Mouse (Mus musculus): ENCODE results near the gene Pbx4. TPM values are rescaled to one million over a fixed set of nuclear protein-coding genes. Genes with fewer than 3 reads are reported as not detected.
A peak's percentile ranks its signal among the peaks of the same experiment; 100 is the strongest.

Gene Pbx4
- total and polyA plus RNA-seq, 2 experiments from 2014 or later = 38.8 to 92.8 TPM

DNA sequence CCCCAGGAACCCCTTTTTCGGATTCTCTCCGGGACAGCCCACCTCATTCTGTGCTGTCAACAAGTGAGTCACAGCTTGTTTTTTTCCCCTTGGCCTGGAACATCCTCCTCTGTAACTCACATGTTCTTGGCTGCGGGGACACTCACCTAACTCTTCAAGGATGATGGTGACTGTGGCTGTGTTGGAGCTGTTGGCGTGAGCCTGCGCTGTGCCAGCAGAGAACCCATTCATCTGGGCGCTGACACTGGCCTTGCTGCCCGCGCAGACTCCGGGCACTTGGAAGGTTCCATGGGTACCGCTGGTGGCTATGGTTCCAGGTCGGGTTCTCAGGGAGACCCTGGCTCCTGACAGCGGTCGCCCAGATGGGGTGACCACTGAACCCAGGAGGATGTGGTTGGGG is 51.9 kb downstream of the Pbx4 start:
- ATAC-seq (no peak), DNase-seq (no peak)
- Histone ChIP-seq H3K4me3 (ENCODE audit: low read depth, low read length) (no peak overlapping the region), H3K36me3 (ENCODE audit: insufficient read depth) (no peaks in the 10 kb centered on the region), H3K4me2 (ENCODE audit: low read depth) (no peak overlapping the region), H3K27ac (ENCODE audit: low read depth, low read length) (no peak overlapping the region), H3K4me1 (ENCODE audit: insufficient read depth) (0 out of 2 replicates have a peak, but pooled peaks cover 6% of the 10 kb centered on the region), H3K27me3 (ENCODE audit: insufficient read depth, low read length) (peaks cover 79% of the 10 kb centered on the region), H3K9me3 (ENCODE audit: low read length) (no peaks in the 10 kb centered on the region), H3K9ac (no peak overlapping the region)
- 60% methylated on average over 13 of the region's 13 CpGs for WGBS
- TF ChIP-seq CTCF (IDR thresholded peaks at IDR 0.05; ENCODE audit: low read depth) = no peak

DNA sequence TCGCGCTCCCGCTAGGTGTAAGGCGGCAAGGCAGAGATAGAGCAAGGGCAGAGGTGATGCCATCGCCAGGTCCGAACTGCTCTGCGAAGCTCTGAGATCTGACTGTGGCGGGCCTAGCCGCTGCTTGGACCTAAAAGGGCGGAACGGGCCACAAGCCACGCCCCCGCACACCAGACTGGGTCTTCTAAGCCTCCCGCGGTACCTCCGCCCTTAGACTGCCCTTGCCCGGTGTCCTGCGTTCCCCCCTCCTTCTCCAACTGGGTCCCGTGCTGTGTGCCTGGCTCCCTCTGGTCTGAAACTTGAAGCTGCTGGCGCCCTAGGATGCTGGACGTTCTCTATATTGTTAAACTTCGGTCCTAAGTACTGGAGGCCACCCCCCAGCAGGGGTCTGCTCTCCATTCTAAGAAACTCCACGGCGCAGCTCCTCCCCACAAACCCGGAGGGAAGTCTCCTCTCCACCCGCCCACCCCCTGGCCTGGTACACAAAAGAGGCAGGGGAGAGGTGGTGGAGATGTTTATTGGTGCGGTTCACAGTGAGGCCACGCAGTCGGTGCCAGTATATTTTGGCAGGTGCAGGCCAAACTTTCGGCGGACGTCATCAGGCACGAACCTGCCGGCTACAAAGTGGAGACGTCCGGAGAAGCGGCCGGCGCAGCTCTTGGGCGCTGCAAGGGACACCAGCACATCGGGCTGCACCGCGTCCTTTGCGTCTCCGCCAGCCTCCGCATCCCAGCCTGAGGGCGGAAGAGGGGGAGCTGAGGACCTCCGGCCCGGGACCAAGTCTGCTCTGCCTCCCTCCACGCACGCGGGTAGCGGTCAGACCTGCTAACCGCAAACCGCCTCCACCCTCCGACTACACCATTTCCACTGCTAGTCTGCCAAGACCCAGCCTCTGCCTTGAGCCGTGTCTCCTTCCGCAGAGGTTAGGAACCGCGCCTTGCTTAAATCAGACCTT is 55.3 kb downstream of the Pbx4 start, which contains the start of gene Cilp2:
Gene Cilp2, minus strand, starts transcription at position 399 of the 955 bp plus-strand sequence.
- H3K4me2 ChIP-seq (ENCODE audit: low read depth) = peak within 1 kb of the TSS; percentile 46
- peak within 1 kb of the TSS; percentile 23 for H3K4me3 ChIP-seq (ENCODE audit: low read depth, low read length)
- WGBS = 1% methylated on average over 57 of the region's 60 CpGs
- no peaks in the 10 kb centered on the region for H3K9me3 ChIP-seq (ENCODE audit: low read length)
- H3K36me3 ChIP-seq (ENCODE audit: insufficient read depth) = peaks cover 3% of the 10 kb centered on the region
- H3K9ac ChIP-seq = 0 out of 2 replicates have a peak within 1 kb of the TSS, but pooled peaks have one; percentile 22
- TF ChIP-seq CTCF (IDR thresholded peaks at IDR 0.05; ENCODE audit: low read depth) = no peak
- H3K27me3 ChIP-seq (ENCODE audit: insufficient read depth, low read length) = peaks cover 68% of the 10 kb centered on the region
- H3K27ac ChIP-seq (ENCODE audit: low read depth, low read length) = no peak within 1 kb of the TSS
- H3K4me1 ChIP-seq (ENCODE audit: insufficient read depth) = no peaks in the 10 kb centered on the region
- DNase-seq = peak; percentile 16
- ATAC-seq = peak; percentile 16; the same call in 1 of the 2 replicates

DNA sequence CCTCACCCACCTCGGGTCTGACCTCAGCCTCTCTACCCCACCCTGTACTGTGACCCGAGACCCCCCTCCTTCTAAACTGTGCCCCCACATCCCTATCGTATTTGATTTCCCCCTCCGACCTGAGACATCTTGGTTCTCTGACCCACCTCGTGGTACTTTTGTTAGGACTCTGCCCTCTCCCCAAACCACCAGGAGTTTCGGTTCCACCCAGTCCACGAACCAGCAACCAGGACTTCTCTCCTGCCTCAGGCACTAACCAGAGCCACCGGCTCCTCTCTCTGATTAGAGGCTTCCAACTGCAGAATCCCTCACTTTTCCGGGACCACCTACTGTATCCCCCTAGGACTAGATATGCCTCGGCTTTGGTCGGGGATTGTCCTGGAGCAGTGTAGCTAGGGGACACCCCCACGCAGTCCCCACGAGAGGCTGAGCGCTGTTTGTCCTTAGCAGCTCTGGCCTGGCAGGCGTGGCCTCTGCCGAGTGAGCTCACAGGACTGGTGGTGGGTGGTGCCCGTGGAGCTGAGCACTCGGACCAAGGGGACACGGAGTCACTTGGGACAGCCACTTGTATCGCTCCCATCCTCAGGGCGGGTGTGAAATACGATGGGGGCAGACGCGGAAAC is 56.1 kb downstream of the Pbx4 start:
- H3K4me1 ChIP-seq (ENCODE audit: insufficient read depth) = no peaks in the 10 kb centered on the region
- peaks cover 8% of the 10 kb centered on the region for H3K36me3 ChIP-seq (ENCODE audit: insufficient read depth)
- H3K4me3 ChIP-seq (ENCODE audit: low read depth, low read length) = peak overlapping the region; percentile 23
- no peaks in the 10 kb centered on the region for H3K9me3 ChIP-seq (ENCODE audit: low read length)
- ATAC-seq (no peak), DNase-seq (no peak)
- 0 out of 2 replicates have a peak overlapping the region, but pooled peaks have one; percentile 22 for H3K9ac ChIP-seq
- H3K4me2 ChIP-seq (ENCODE audit: low read depth) = peak overlapping the region; percentile 46
- H3K27me3 ChIP-seq (ENCODE audit: insufficient read depth, low read length) = peaks cover 60% of the 10 kb centered on the region
- no peak for TF ChIP-seq CTCF (IDR thresholded peaks at IDR 0.05; ENCODE audit: low read depth)
- WGBS = 7% methylated on average over 24 of the region's 24 CpGs
- no peak overlapping the region for H3K27ac ChIP-seq (ENCODE audit: low read depth, low read length)

DNA sequence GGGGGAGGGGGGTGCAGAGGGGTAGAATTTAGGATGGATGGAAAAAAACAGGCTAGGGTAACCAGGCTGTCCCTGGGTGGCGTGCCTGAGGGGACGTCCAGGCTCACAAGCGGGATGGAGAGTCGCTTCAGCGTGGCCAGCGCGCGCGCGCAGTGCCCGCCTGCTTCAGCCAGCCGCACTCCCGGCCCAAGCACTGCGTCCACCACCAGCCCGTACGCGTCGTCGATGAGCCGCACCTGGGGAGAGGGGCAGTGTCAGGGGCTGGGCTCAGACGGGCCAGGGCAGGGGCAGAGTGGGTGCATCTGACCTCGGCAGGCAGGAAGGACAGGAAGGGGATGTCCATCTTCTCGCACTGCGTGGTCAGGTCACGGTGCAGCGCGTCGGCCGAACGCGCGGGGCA is 56.6 kb downstream of the Pbx4 start:
- no peak overlapping the region for H3K27ac ChIP-seq (ENCODE audit: low read depth, low read length)
- H3K9ac ChIP-seq = no peak overlapping the region
- peaks cover 55% of the 10 kb centered on the region for H3K27me3 ChIP-seq (ENCODE audit: insufficient read depth, low read length)
- no peaks in the 10 kb centered on the region for H3K9me3 ChIP-seq (ENCODE audit: low read length)
- 7% methylated on average over 29 of the region's 32 CpGs for WGBS
- no peak for DNase-seq
- ATAC-seq = no peak
- TF ChIP-seq CTCF (IDR thresholded peaks at IDR 0.05; ENCODE audit: low read depth) = no peak
- peaks cover 12% of the 10 kb centered on the region for H3K36me3 ChIP-seq (ENCODE audit: insufficient read depth)
- H3K4me1 ChIP-seq (ENCODE audit: insufficient read depth) = no peaks in the 10 kb centered on the region
- peak overlapping the region; percentile 23; the same call in 1 of the 2 replicates for H3K4me3 ChIP-seq (ENCODE audit: low read depth, low read length)
- peak overlapping the region; percentile 46 for H3K4me2 ChIP-seq (ENCODE audit: low read depth)

DNA sequence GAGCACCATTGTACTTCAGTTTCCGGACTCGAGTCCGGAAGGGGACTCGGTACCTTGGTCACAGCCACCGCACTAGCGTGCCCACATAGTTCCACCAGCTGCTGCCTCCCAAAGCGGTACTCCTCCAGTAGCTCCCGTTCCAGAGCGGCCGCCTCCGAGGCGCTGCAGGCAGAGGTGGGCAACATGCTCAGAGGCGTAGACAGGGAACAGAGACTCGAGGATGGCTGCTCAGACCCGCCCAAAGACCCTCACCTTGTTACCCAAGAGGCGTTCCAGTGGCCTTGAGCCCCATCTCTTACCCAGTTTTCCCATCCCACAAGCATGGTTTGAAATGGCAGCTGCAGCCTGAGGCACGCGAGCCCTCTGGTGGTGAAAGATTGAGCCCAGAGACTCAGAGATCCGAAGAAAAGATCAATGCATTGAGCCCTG is 58.5 kb downstream of the Pbx4 start:
- Histone ChIP-seq H3K9me3 (ENCODE audit: low read length) (no peaks in the 10 kb centered on the region), H3K4me2 (ENCODE audit: low read depth) (peak overlapping the region; percentile 11), H3K9ac (no peak overlapping the region), H3K4me3 (ENCODE audit: low read depth, low read length) (no peak overlapping the region), H3K36me3 (ENCODE audit: insufficient read depth) (peaks cover 15% of the 10 kb centered on the region), H3K27ac (ENCODE audit: low read depth, low read length) (no peak overlapping the region), H3K27me3 (ENCODE audit: insufficient read depth, low read length) (peaks cover 37% of the 10 kb centered on the region), H3K4me1 (ENCODE audit: insufficient read depth) (no peaks in the 10 kb centered on the region)
- TF ChIP-seq CTCF (IDR thresholded peaks at IDR 0.05; ENCODE audit: low read depth) = peak; percentile 92
- WGBS = 38% methylated on average over 19 of the region's 19 CpGs
- ATAC-seq = peak; percentile 47
- peak; percentile 82 for DNase-seq

DNA sequence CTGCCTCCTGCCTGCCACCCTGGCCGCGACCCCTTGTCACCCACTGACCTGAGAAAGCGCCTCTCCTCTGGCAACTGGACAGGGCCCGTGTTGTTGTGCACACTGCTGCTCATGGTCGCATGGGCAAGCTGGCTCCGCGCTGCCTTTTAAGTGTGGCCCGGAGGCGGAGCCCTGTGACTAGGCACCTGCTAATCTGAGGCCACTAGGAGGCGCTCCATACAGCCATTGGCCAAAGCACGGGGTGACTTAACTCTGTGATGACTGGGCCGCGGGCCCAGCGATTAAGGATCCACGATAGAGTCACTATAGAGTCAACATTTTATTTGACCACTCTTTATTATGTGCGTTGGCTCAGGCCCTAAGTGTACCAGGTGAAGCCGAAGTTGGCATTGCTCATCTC is 61.6 kb downstream of the Pbx4 start:
- 24% methylated on average over 17 of the region's 17 CpGs for WGBS
- H3K4me2 ChIP-seq (ENCODE audit: low read depth) = no peak overlapping the region
- peak; percentile 65 for TF ChIP-seq CTCF (IDR thresholded peaks at IDR 0.05; ENCODE audit: low read depth)
- ATAC-seq (peak; percentile 45), DNase-seq (peak; percentile 67)
- H3K4me3 ChIP-seq (ENCODE audit: low read depth, low read length) = no peak overlapping the region
- H3K27me3 ChIP-seq (ENCODE audit: insufficient read depth, low read length) = peaks cover 9% of the 10 kb centered on the region
- H3K9me3 ChIP-seq (ENCODE audit: low read length) = no peaks in the 10 kb centered on the region
- H3K4me1 ChIP-seq (ENCODE audit: insufficient read depth) = no peaks in the 10 kb centered on the region
- H3K27ac ChIP-seq (ENCODE audit: low read depth, low read length) = no peak overlapping the region
- H3K36me3 ChIP-seq (ENCODE audit: insufficient read depth) = peaks cover 18% of the 10 kb centered on the region
- no peak overlapping the region for H3K9ac ChIP-seq

All from forebrain, postnatal 0 days (tissue).